Comparison of ENCODE assay signal across 8 mouse cellular contexts in the genomic region with DNA sequence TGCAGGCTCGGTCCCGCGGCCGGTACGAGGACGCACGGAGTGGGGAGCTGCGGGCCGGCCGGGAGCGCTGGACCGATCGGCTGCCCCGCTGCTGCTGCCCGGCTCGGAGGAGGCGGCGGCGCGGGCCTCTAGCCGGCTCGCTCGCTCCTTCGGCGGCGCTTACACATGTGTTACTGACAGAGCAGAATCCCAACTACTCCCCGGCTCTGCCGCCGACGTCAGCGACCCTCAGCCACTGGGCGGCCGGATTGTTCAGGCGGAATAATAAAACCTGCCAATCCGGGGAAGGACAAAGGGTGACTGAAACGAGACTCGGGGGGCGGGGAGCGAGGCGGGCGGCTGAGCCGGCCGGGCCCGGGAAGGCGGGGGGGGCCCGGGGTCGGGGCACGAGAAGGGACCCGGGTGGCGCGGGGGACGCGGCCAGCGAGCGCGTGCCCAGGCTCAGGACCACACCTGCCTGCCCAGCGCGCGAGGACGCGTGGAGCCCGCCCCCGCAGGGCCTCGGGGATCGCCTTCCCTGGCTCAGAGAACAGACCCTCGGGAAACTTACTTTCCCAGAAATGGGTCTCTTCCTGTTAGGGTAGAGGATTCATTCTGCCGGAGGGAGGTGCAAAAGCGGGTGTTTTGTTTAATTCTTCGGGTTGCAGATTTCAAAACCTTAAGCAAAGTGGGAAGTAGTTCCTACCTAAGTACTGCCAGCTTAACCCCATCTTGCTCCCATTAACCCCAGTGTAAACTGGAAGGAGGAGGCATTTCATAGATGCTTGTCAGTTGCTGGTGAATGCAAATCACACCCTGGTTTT. TPM values are rescaled to one million over a fixed set of nuclear protein-coding genes. Genes with fewer than 3 reads are reported as not detected.
DNase-seq lines count a peak whose midpoint lies in the region; ATAC-seq and TF ChIP-seq lines count a peak whose summit lies in the region.

No protein-coding gene starts in this region.

- H3K4me2 ChIP-seq in intestine, embryonic 14.5 days (ENCODE audit: low read length): peak overlapping the region; percentile 94

- peak; percentile 92 for ATAC-seq in intestine, embryonic 14.5 days (replicated peaks; ENCODE audit: low FRiP score, low TSS enrichment, low read depth)
- ATAC-seq in megakaryocyte-erythroid progenitor cell, adult 5-6 weeks (replicated peaks; ENCODE audit: low FRiP score, low TSS enrichment, poor library complexity, severe bottlenecking): peak; percentile 82

- H3K4me3 ChIP-seq in cortical plate, adult 2 months (ENCODE audit: insufficient read depth, low read length): peak overlapping the region; percentile 67
- peak overlapping the region; percentile 79 for H3K4me3 ChIP-seq in intestine, embryonic 14.5 days (ENCODE audit: low read depth, low read length)

- under 1% methylated on average over 69 of the region's 69 CpGs for WGBS in intestine, embryonic 14.5 days

- peak; percentile 86 for TF ChIP-seq POLR2A in cortical plate, adult 2 months (IDR thresholded peaks at IDR 0.05; ENCODE audit: extremely low read depth, insufficient read depth, low read length)

- intact Hi-C loops in gastrocnemius, postnatal 14 days (cut with DNase I; ENCODE audit: low total_unique reads): no loop called here
- intact Hi-C loops in left cerebral cortex, postnatal 14 days (cut with DNase I): loop anchor here (10.0 kb wide), 1 partner anchor 961 kb away; no protein-coding TSS in a partner anchor

- no peaks in the 10 kb centered on the region for H3K9me3 ChIP-seq in intestine, embryonic 14.5 days (ENCODE audit: control insufficient read depth, low read length)

- 0 out of 2 replicates have a peak overlapping the region, but pooled peaks have one; percentile 13 for H3K27ac ChIP-seq in cortical plate, adult 2 months (ENCODE audit: insufficient read depth, low read length)
- H3K27ac ChIP-seq in intestine, embryonic 14.5 days (ENCODE audit: low read depth): peak overlapping the region; percentile 96

- peak overlapping the region; percentile 98 for H3K9ac ChIP-seq in intestine, embryonic 14.5 days (ENCODE audit: low read length)

- DNase-seq in adipocyte (ENCODE audit: low spot score): peak; percentile 96
- DNase-seq in gastrocnemius, postnatal 14 days: peak; percentile 95
- DNase-seq in intestine, embryonic 14.5 days (ENCODE audit: low spot score): peak; percentile 94
- peak; percentile 94 to 96 for DNase-seq in left cerebral cortex, postnatal 14 days (ENCODE audit: low spot score in 2 of 2)
- DNase-seq in right cerebral cortex, postnatal 14 days: peak; percentile 92
- peak; percentile 86 for DNase-seq in urinary bladder, postnatal 25 days (ENCODE audit: low spot score)

- peaks cover 12% of the 10 kb centered on the region for H3K36me3 ChIP-seq in intestine, embryonic 14.5 days (ENCODE audit: control insufficient read depth, insufficient read depth, low read length)

- peaks cover 2% of the 10 kb centered on the region; the same call in 1 of the 2 replicates for H3K4me1 ChIP-seq in cortical plate, adult 2 months (ENCODE audit: control insufficient read depth, insufficient read depth, low read length)
- peaks cover 10% of the 10 kb centered on the region for H3K4me1 ChIP-seq in intestine, embryonic 14.5 days (replicated peaks; ENCODE audit: control insufficient read depth, insufficient read depth, low read length)

- no peaks in the 10 kb centered on the region for H3K27me3 ChIP-seq in intestine, embryonic 14.5 days (replicated peaks; ENCODE audit: control insufficient read depth, insufficient read depth, low read length)

- no peak for TF ChIP-seq CTCF in cortical plate, adult 2 months (IDR thresholded peaks at IDR 0.05; ENCODE audit: extremely low read depth, insufficient read depth, low read length)

RNA-seq across cellular contexts. Expression of a gene that starts 0.5 kb away (rescaled TPM):
- 338 and 350 TPM in 2 replicates for polyA plus RNA-seq in cortical plate, adult 2 months (2012; rRNA removed)
- 10 to 100 TPM; 16.2 to 19.6 TPM for total RNA-seq in gastrocnemius, postnatal 14 days (2021)
- 73.4 and 80.0 TPM in 2 replicates for polyA plus RNA-seq in intestine, embryonic 14.5 days (2014; fragmentation: Nextera tagmentation; extraction: Ambion mirVana)
- 100 to 1,000 TPM; 306 to 308 TPM for total RNA-seq in left cerebral cortex, postnatal 14 days (2021)
- total RNA-seq in megakaryocyte-erythroid progenitor cell, adult 5-6 weeks (2014; fragmentation: Nextera tagmentation): 23.9 and 27.0 TPM in 2 replicates
- total RNA-seq in megakaryocyte-erythroid progenitor cell, adult 5-6 weeks (2017): 18.7 and 18.9 TPM in 2 replicates

Comparison
In these comparisons a context has a peak if more than half of its experiments do, and no peak if none do; other contexts are left out.
1. Peak in every context shown above with its lines: DNase-seq, ATAC-seq, H3K4me3 ChIP-seq and H3K27ac ChIP-seq.
2. RNA of a gene that starts 0.5 kb away (total RNA-seq): 306 to 308 TPM in left cerebral cortex, postnatal 14 days; 18.7 to 27.0 TPM in megakaryocyte-erythroid progenitor cell, adult 5-6 weeks and 16.2 to 19.6 TPM in gastrocnemius, postnatal 14 days; every median in the first group is over 10 times any median in the second.